Mouse (Mus musculus) urinary bladder, adult 2 months (tissue): ENCODE results near the gene Ccdc78. TPM values are rescaled to one million over a fixed set of nuclear protein-coding genes. Genes with fewer than 3 reads are reported as not detected.
A peak's percentile ranks its signal among the peaks of the same experiment; 100 is the strongest.

Source experiments
- DNase-seq: peaks from one replicate; pipeline ENCODE4 v3.0.0; 2022; ENCODE audit warnings: low spot score
- polyA plus RNA-seq: library from polyadenylated mRNA; depleted of rRNA; stranded (reverse); fragments of >200 nt; gene quantifications from 2 replicates; pipeline ENCODE4 v1.2.3, GENCODE M21; 2012

The Ccdc78 gene
- polyA plus RNA-seq, 1 experiment, result 0.18 TPM

- no peak for DNase-seq
These were observed 24.5 kb downstream of the Ccdc78 start for GRCm38 (mm10) chr17:25810890-25811289.

GRCm38 (mm10) chr17:25813471-25813870 is 27.1 kb downstream of the Ccdc78 start:
- peak; percentile 69 for DNase-seq

- no peak for DNase-seq
These were observed 31.3 kb downstream of the Ccdc78 start for GRCm38 (mm10) chr17:25817662-25818061.

GRCm38 (mm10) chr17:25818851-25819780 is 32.7 kb downstream of the Ccdc78 start:
- no peak for DNase-seq

- DNase-seq, result no peak
These were observed 37.1 kb downstream of the Ccdc78 start, which contains the start of gene Wdr24 for GRCm38 (mm10) chr17:25823452-25823851. Gene Wdr24 (plus strand): TSS chr17:25823627.

- DNase-seq, result no peak
These were observed 38.2 kb downstream of the Ccdc78 start for GRCm38 (mm10) chr17:25824362-25825142.

GRCm38 (mm10) chr17:25825311-25825710 is 38.9 kb downstream of the Ccdc78 start:
- no peak for DNase-seq

- no peak for DNase-seq
These were observed 39.7 kb downstream of the Ccdc78 start for GRCm38 (mm10) chr17:25825984-25826570.

GRCm38 (mm10) chr17:25827011-25827410 is 40.6 kb downstream of the Ccdc78 start:
- no peak for DNase-seq

- no peak for DNase-seq
These were observed 41.3 kb downstream of the Ccdc78 start for GRCm38 (mm10) chr17:25827546-25828222.

GRCm38 (mm10) chr17:25828223-25828594 is 41.8 kb downstream of the Ccdc78 start:
- DNase-seq, result no peak

- DNase-seq, result no peak
These were observed 42.6 kb downstream of the Ccdc78 start, which contains the start of gene Jmjd8 for GRCm38 (mm10) chr17:25828712-25829557. Gene Jmjd8 (plus strand): TSS chr17:25828867.

- no peak for DNase-seq
These were observed 43.2 kb downstream of the Ccdc78 start for GRCm38 (mm10) chr17:25829558-25830017.

- DNase-seq, result no peak
These were observed 43.9 kb downstream of the Ccdc78 start for GRCm38 (mm10) chr17:25830200-25830753.

- DNase-seq, result no peak
These were observed 44.5 kb downstream of the Ccdc78 start for GRCm38 (mm10) chr17:25830806-25831431.

GRCm38 (mm10) chr17:25831451-25832281 is 45.3 kb downstream of the Ccdc78 start:
- DNase-seq, result no peak

- peak; percentile 98 for DNase-seq
These were observed 46.3 kb downstream of the Ccdc78 start for GRCm38 (mm10) chr17:25832436-25833290.

GRCm38 (mm10) chr17:25833291-25833663 is 46.9 kb downstream of the Ccdc78 start, which contains the start of gene Stub1:
Gene Stub1 (minus strand): TSS chr17:25833404.
- no peak for DNase-seq
